Mouse (Mus musculus) stomach, embryonic 15.5 days (tissue): Measurements from ENCODE around the gene Fst. TPM values are rescaled to one million over a fixed set of nuclear protein-coding genes. Genes with fewer than 3 reads are reported as not detected.

Experiments used
- ATAC-seq: fragments of 200-750 bp; cut with Nextera tagmentation; 2 replicates; pipeline ENCODE4 v1.8.0; 2017; ENCODE audit warnings: low read depth, moderate number of reproducible peaks, moderate TSS enrichment; ENCODE audit not compliant: insufficient read depth, low FRiP score
- H3K27ac ChIP-seq: fragments of 300-500 bp; sonication (generic); 2 replicates; pipeline ENCODE4 v1.5.1; 2015; ENCODE audit warnings: mild to moderate bottlenecking, inconsistent platforms
- H3K27me3 ChIP-seq: fragments of 300-500 bp; sonication (generic); replicated peaks from 2 replicates; pipeline ENCODE4 v1.6.1; 2015; ENCODE audit warnings: inconsistent platforms
- H3K36me3 ChIP-seq: fragments of 300-500 bp; sonication (generic); 2 replicates; pipeline ENCODE4 v1.6.1; 2015; ENCODE audit warnings: inconsistent platforms
- H3K4me1 ChIP-seq: fragments of 300-500 bp; sonication (generic); 2 replicates; pipeline ENCODE4 v1.6.1; 2015; ENCODE audit warnings: inconsistent platforms
- H3K4me2 ChIP-seq: fragments of 300-500 bp; sonication (generic); 2 replicates; pipeline ENCODE4 v1.6.1; 2015; ENCODE audit warnings: mild to moderate bottlenecking, inconsistent platforms
- H3K4me3 ChIP-seq: fragments of 300-500 bp; sonication (generic); replicated peaks from 2 replicates; pipeline ENCODE4 v1.5.1; 2015; ENCODE audit warnings: inconsistent platforms
- H3K9ac ChIP-seq: fragments of 300-500 bp; sonication (generic); 2 replicates; pipeline ENCODE4 v1.6.1; 2015; ENCODE audit warnings: inconsistent platforms
- H3K9me3 ChIP-seq: fragments of 300-500 bp; sonication (generic); 2 replicates; pipeline ENCODE4 v1.6.1; 2016; ENCODE audit warnings: inconsistent platforms
- WGBS: fragments of 180-500 bp; shearing (Covaris S2); methylation state at CpG from one replicate; pipeline ENCODE4 v1.1.7; 2015; 5-methylcytosine and 5-hydroxymethylcytosine counted together
- polyA plus RNA-seq: library from polyadenylated mRNA; unstranded; fragments of >200 nt; fragmentation: Nextera tagmentation; extraction: Ambion mirVana; gene quantifications from 2 replicates; pipeline ENCODE4 v1.2.1, GENCODE M21; 2015

Gene Fst
- polyA plus RNA-seq = 41.8 and 59.4 TPM in 2 replicates

- Histone ChIP-seq H3K9ac (peak within 1 kb of the TSS; percentile 16), H3K4me3 (peak within 1 kb of the TSS; percentile 58), H3K36me3 (no peaks in the 10 kb centered on the region), H3K4me1 (peaks cover 24% of the 10 kb centered on the region), H3K9me3 (no peaks in the 10 kb centered on the region), H3K27me3 (peaks cover 29% of the 10 kb centered on the region), H3K4me2 (peak within 1 kb of the TSS; percentile 97), H3K27ac (peak within 1 kb of the TSS; percentile 69)
- ATAC-seq = peak; percentile 32; the same call in 1 of the 2 replicates
- WGBS = under 1% methylated on average over 76 of the region's 77 CpGs
These were observed at the start of gene Fst for GRCm38 (mm10) chr13:114458886-114459700. TSS of gene Fst (minus strand) at chr13:114458951.

- Histone ChIP-seq H3K27ac (no peak overlapping the region), H3K36me3 (no peaks in the 10 kb centered on the region), H3K9me3 (no peaks in the 10 kb centered on the region), H3K9ac (no peak overlapping the region), H3K27me3 (no peaks in the 10 kb centered on the region), H3K4me1 (no peaks in the 10 kb centered on the region), H3K4me2 (no peak overlapping the region), H3K4me3 (no peak overlapping the region)
- no peak for ATAC-seq
- WGBS = 49% methylated on average over 3 of the region's 3 CpGs
These were observed 35.1 kb upstream of the Fst start for GRCm38 (mm10) chr13:114493826-114494225.

GRCm38 (mm10) chr13:114488178-114488577, 29.4 kb upstream of the Fst start:
- H3K27ac ChIP-seq = no peak overlapping the region
- no peak overlapping the region for H3K4me3 ChIP-seq
- no peaks in the 10 kb centered on the region for H3K9me3 ChIP-seq
- H3K27me3 ChIP-seq = no peaks in the 10 kb centered on the region
- no peak overlapping the region for H3K9ac ChIP-seq
- no peak overlapping the region for H3K4me2 ChIP-seq
- 74% methylated on average over 7 of the region's 7 CpGs for WGBS
- no peaks in the 10 kb centered on the region for H3K4me1 ChIP-seq
- ATAC-seq = no peak
- no peaks in the 10 kb centered on the region for H3K36me3 ChIP-seq

- Histone ChIP-seq H3K4me3 (no peak overlapping the region), H3K27me3 (no peaks in the 10 kb centered on the region), H3K4me1 (no peaks in the 10 kb centered on the region), H3K9me3 (no peaks in the 10 kb centered on the region), H3K4me2 (no peak overlapping the region), H3K36me3 (no peaks in the 10 kb centered on the region), H3K9ac (no peak overlapping the region), H3K27ac (no peak overlapping the region)
- whole genome bisulfite sequencing = 85% methylated on average over 4 of the region's 4 CpGs
- ATAC-seq = no peak
These were observed 19.6 kb upstream of the Fst start for GRCm38 (mm10) chr13:114478329-114478728.

- Histone ChIP-seq H3K4me3 (no peak overlapping the region), H3K9ac (no peak overlapping the region), H3K27ac (no peak overlapping the region), H3K4me2 (no peak overlapping the region), H3K27me3 (no peaks in the 10 kb centered on the region), H3K9me3 (no peaks in the 10 kb centered on the region), H3K4me1 (no peaks in the 10 kb centered on the region), H3K36me3 (no peaks in the 10 kb centered on the region)
- WGBS = 73% methylated on average over 3 of the region's 3 CpGs
- no peak for ATAC-seq
These were observed 11.2 kb upstream of the Fst start for GRCm38 (mm10) chr13:114469945-114470344.

GRCm38 (mm10) chr13:114466269-114466919, 7.6 kb upstream of the Fst start:
- Histone ChIP-seq H3K4me3 (no peak overlapping the region), H3K4me2 (no peak overlapping the region), H3K27ac (no peak overlapping the region), H3K9me3 (no peaks in the 10 kb centered on the region), H3K27me3 (0 out of 2 replicates have a peak, but pooled peaks cover 4% of the 10 kb centered on the region), H3K4me1 (no peaks in the 10 kb centered on the region), H3K9ac (no peak overlapping the region), H3K36me3 (no peaks in the 10 kb centered on the region)
- 91% methylated on average over 6 of the region's 6 CpGs for WGBS
- no peak for ATAC-seq

- Histone ChIP-seq H3K4me1 (0 out of 2 replicates have a peak, but pooled peaks cover under 1% of the 10 kb centered on the region), H3K27me3 (0 out of 2 replicates have a peak, but pooled peaks cover 5% of the 10 kb centered on the region), H3K4me2 (no peak overlapping the region), H3K27ac (no peak overlapping the region), H3K9ac (no peak overlapping the region), H3K9me3 (no peaks in the 10 kb centered on the region), H3K4me3 (no peak overlapping the region), H3K36me3 (no peaks in the 10 kb centered on the region)
- WGBS = 71% methylated on average over 1 of the region's 1 CpGs
- no peak for ATAC-seq
These were observed 6.6 kb upstream of the Fst start for GRCm38 (mm10) chr13:114465387-114465786.

GRCm38 (mm10) chr13:114464824-114465223, 6.1 kb upstream of the Fst start:
- no peak overlapping the region for H3K27ac ChIP-seq
- H3K36me3 ChIP-seq = no peaks in the 10 kb centered on the region
- no peak overlapping the region for H3K4me2 ChIP-seq
- WGBS = 69% methylated on average over 3 of the region's 3 CpGs
- H3K27me3 ChIP-seq = 0 out of 2 replicates have a peak, but pooled peaks cover 5% of the 10 kb centered on the region
- H3K4me3 ChIP-seq = no peak overlapping the region
- H3K9me3 ChIP-seq = no peaks in the 10 kb centered on the region
- no peak for ATAC-seq
- H3K9ac ChIP-seq = no peak overlapping the region
- peaks cover 4% of the 10 kb centered on the region; the same call in 1 of the 2 replicates for H3K4me1 ChIP-seq

GRCm38 (mm10) chr13:114462548-114463408, 4.0 kb upstream of the Fst start:
- WGBS = 68% methylated on average over 8 of the region's 8 CpGs
- H3K4me3 ChIP-seq = no peak overlapping the region
- no peaks in the 10 kb centered on the region for H3K9me3 ChIP-seq
- no peak for ATAC-seq
- peaks cover 12% of the 10 kb centered on the region for H3K4me1 ChIP-seq
- H3K36me3 ChIP-seq = no peaks in the 10 kb centered on the region
- H3K27ac ChIP-seq = no peak overlapping the region
- peaks cover 15% of the 10 kb centered on the region; the same call in 1 of the 2 replicates for H3K27me3 ChIP-seq
- no peak overlapping the region for H3K9ac ChIP-seq
- H3K4me2 ChIP-seq = no peak overlapping the region

- H3K36me3 ChIP-seq = no peaks in the 10 kb centered on the region
- peaks cover 26% of the 10 kb centered on the region for H3K27me3 ChIP-seq
- H3K4me3 ChIP-seq = peak overlapping the region; percentile 58
- H3K9ac ChIP-seq = no peak overlapping the region
- H3K4me1 ChIP-seq = peaks cover 24% of the 10 kb centered on the region
- no peak overlapping the region for H3K27ac ChIP-seq
- WGBS = 0% methylated on average over 29 of the region's 29 CpGs
- no peaks in the 10 kb centered on the region for H3K9me3 ChIP-seq
- ATAC-seq = no peak; the same call in 1 of the 2 replicates
- H3K4me2 ChIP-seq = peak overlapping the region; percentile 97
These were observed 1.6 kb upstream of the Fst start for GRCm38 (mm10) chr13:114460306-114460892.

- peak overlapping the region; percentile 16; the same call in 1 of the 2 replicates for H3K9ac ChIP-seq
- peaks cover 29% of the 10 kb centered on the region for H3K27me3 ChIP-seq
These were observed 980 bp upstream of the Fst start for GRCm38 (mm10) chr13:114459701-114460160.

More at GRCm38 (mm10) chr13:114459701-114460160, 980 bp upstream of the Fst start:
- H3K27ac ChIP-seq = peak overlapping the region; percentile 51; the same call in 1 of the 2 replicates
- H3K4me1 ChIP-seq = peaks cover 24% of the 10 kb centered on the region
- 1% methylated on average over 15 of the region's 16 CpGs for WGBS
- H3K4me2 ChIP-seq = peak overlapping the region; percentile 97
- ATAC-seq = no peak
- H3K9me3 ChIP-seq = no peaks in the 10 kb centered on the region
- H3K36me3 ChIP-seq = no peaks in the 10 kb centered on the region
- peak overlapping the region; percentile 58 for H3K4me3 ChIP-seq
